Mouse (Mus musculus) forebrain, embryonic 16.5 days (tissue): ENCODE data around the gene Rab9b. TPM values are rescaled to one million over a fixed set of nuclear protein-coding genes. Genes with fewer than 3 reads are reported as not detected.

Experiments used
- polyA plus RNA-seq: library from polyadenylated mRNA; unstranded; fragments of >200 nt; fragmentation: Nextera tagmentation; extraction: Ambion mirVana; gene quantifications from 2 replicates; pipeline ENCODE4 v1.2.1, GENCODE M21; 2015

Gene Rab9b
- polyA plus RNA-seq, 1 experiment from 2014 or later = 16.0 TPM

Other genes with a start within 250 kb of the Rab9b start
- gene Tceal1, start 160.8 kb downstream of the Rab9b start, polyA plus RNA-seq = 21.5 and 21.7 TPM in 2 replicates
- gene Morf4l2, start 125.1 kb downstream of the Rab9b start, polyA plus RNA-seq = 581 and 603 TPM in 2 replicates
- not detected in 2 replicates for gene Glra4, start 88.6 kb downstream of the Rab9b start, polyA plus RNA-seq
- gene Plp1, start 46.1 kb downstream of the Rab9b start, polyA plus RNA-seq = 11.6 and 15.9 TPM in 2 replicates
- gene H2bfm, start 58.6 kb upstream of the Rab9b start, polyA plus RNA-seq = not detected in 2 replicates
- gene Tmsb15b2, start 106.7 kb upstream of the Rab9b start, polyA plus RNA-seq = 119 and 142 TPM in 2 replicates
- 7.6 and 11.0 TPM in 2 replicates for gene Tmsb15l, start 108.1 kb upstream of the Rab9b start, polyA plus RNA-seq
- gene Tmsb15b1, start 108.1 kb upstream of the Rab9b start, polyA plus RNA-seq = 55.3 and 64.4 TPM in 2 replicates
- 315 and 386 TPM in 2 replicates for gene Zcchc18, start 124.4 kb upstream of the Rab9b start, polyA plus RNA-seq
- gene Slc25a53, start 169.5 kb upstream of the Rab9b start, polyA plus RNA-seq = 16.2 and 17.2 TPM in 2 replicates
- 7.1 and 7.3 TPM in 2 replicates for gene Fam199x, start 180.8 kb upstream of the Rab9b start, polyA plus RNA-seq